Mouse (Mus musculus) liver, postnatal 0 days (tissue): ENCODE results near the gene Prss54.

Source experiments
- CTCF ChIP-seq: sonication (generic); IDR thresholded peaks from 2 replicates; pipeline ENCODE4 v1.5.1; 2016; ENCODE audit warnings: antibody characterized with exemption, low read depth
- EP300 ChIP-seq: IDR thresholded peaks from 2 replicates; pipeline ENCODE4 v1.6.1; 2016; ENCODE audit warnings: antibody characterized with exemption, low read depth, mild to moderate bottlenecking

GRCm38 (mm10) chr8:95592131-95592780 is 16.1 kb upstream of the Prss54 start:
- no peak for TF ChIP-seq CTCF
- peak; percentile 95 for TF ChIP-seq EP300
